Mouse (Mus musculus) R1 (cell line): Measurements from ENCODE around the gene Tbc1d8.
A peak's percentile ranks its signal among the peaks of the same experiment; 100 is the strongest.

Experiments used
- DNase-seq: peaks from one replicate; pipeline ENCODE4 v3.0.0-alpha.2; 2018; ENCODE audit warnings: low read depth, low spot score

Gene Tbc1d8

GRCm38 (mm10) chr1:39446178-39446577 is 32.4 kb downstream of the Tbc1d8 start:
- no peak for DNase-seq

- no peak for DNase-seq
Measured at GRCm38 (mm10) chr1:39445303-39446050, 33.1 kb downstream of the Tbc1d8 start.

- no peak for DNase-seq
Measured at GRCm38 (mm10) chr1:39443764-39444163, 34.8 kb downstream of the Tbc1d8 start.

GRCm38 (mm10) chr1:39441686-39442085 is 36.9 kb downstream of the Tbc1d8 start:
- no peak for DNase-seq

GRCm38 (mm10) chr1:39439661-39440548 is 38.6 kb downstream of the Tbc1d8 start:
- no peak for DNase-seq

GRCm38 (mm10) chr1:39438629-39439028 is 39.9 kb downstream of the Tbc1d8 start:
- DNase-seq, result no peak

- DNase-seq, result no peak
Measured at GRCm38 (mm10) chr1:39434264-39434663, 44.3 kb downstream of the Tbc1d8 start.

GRCm38 (mm10) chr1:39430020-39430419 is 48.5 kb downstream of the Tbc1d8 start:
- no peak for DNase-seq

GRCm38 (mm10) chr1:39429015-39429414 is 49.5 kb downstream of the Tbc1d8 start:
- DNase-seq, result peak; percentile 46

- DNase-seq, result no peak
Measured at GRCm38 (mm10) chr1:39428280-39428679, 50.3 kb downstream of the Tbc1d8 start.

GRCm38 (mm10) chr1:39425497-39425896 is 53.1 kb downstream of the Tbc1d8 start:
- DNase-seq, result no peak

- DNase-seq, result no peak
Measured at GRCm38 (mm10) chr1:39420987-39421386, 57.6 kb downstream of the Tbc1d8 start.

- no peak for DNase-seq
Measured at GRCm38 (mm10) chr1:39418852-39419251, 59.7 kb downstream of the Tbc1d8 start.

GRCm38 (mm10) chr1:39417817-39418216 is 60.7 kb downstream of the Tbc1d8 start:
- no peak for DNase-seq

GRCm38 (mm10) chr1:39410085-39410821 is 68.3 kb downstream of the Tbc1d8 start:
- DNase-seq, result no peak

GRCm38 (mm10) chr1:39408668-39409067 is 69.9 kb downstream of the Tbc1d8 start:
- no peak for DNase-seq

- DNase-seq, result no peak
Measured at GRCm38 (mm10) chr1:39408123-39408522, 70.4 kb downstream of the Tbc1d8 start.

GRCm38 (mm10) chr1:39407108-39407507 is 71.4 kb downstream of the Tbc1d8 start:
- no peak for DNase-seq

- no peak for DNase-seq
Measured at GRCm38 (mm10) chr1:39400173-39400572, 78.4 kb downstream of the Tbc1d8 start.

GRCm38 (mm10) chr1:39399228-39399627 is 79.3 kb downstream of the Tbc1d8 start:
- DNase-seq, result no peak

- DNase-seq, result no peak
Measured at GRCm38 (mm10) chr1:39398284-39398683, 80.3 kb downstream of the Tbc1d8 start.

- no peak for DNase-seq
Measured at GRCm38 (mm10) chr1:39396347-39396746, 82.2 kb downstream of the Tbc1d8 start.
